Mouse (Mus musculus) heart, postnatal 0 days (tissue): ENCODE measurements at regions not wholly inside any gene's neighbourhood (a gene's known extent, or its start where the extent isn't known, plus 50 kb on each side); places are given as distances from the start of the nearest gene placed in this dataset.

ENCODE experiments used
- ATAC-seq: fragments of 200-750 bp; cut with Nextera tagmentation; 2 replicates; pipeline ENCODE4 v1.8.0; 2017; ENCODE audit warnings: low read depth, moderate number of reproducible peaks, moderate library complexity; ENCODE audit not compliant: insufficient read depth
- DNase-seq: peaks from one replicate; pipeline ENCODE4 v3.0.0-alpha.2; 2016; ENCODE audit warnings: low spot score
- H3K27ac ChIP-seq: fragments of 300-500 bp; sonication (generic); 2 replicates; pipeline ENCODE4 v1.5.1; 2014; ENCODE audit warnings: low read depth, mild to moderate bottlenecking
- H3K27me3 ChIP-seq: fragments of 300-500 bp; sonication (generic); 2 replicates; pipeline ENCODE4 v1.6.1; 2014; ENCODE audit warnings: low read length, mixed read lengths; ENCODE audit not compliant: control insufficient read depth, insufficient read depth
- H3K36me3 ChIP-seq: fragments of 300-500 bp; sonication (generic); replicated peaks from 2 replicates; pipeline ENCODE4 v1.6.1; 2014; ENCODE audit warnings: low read length, mixed read lengths; ENCODE audit not compliant: control insufficient read depth, insufficient read depth
- H3K4me1 ChIP-seq: fragments of 300-500 bp; sonication (generic); 2 replicates; pipeline ENCODE4 v1.6.1; 2014; ENCODE audit warnings: antibody characterized with exemption; ENCODE audit not compliant: control insufficient read depth, insufficient read depth
- H3K4me2 ChIP-seq: fragments of 300-500 bp; sonication (generic); 2 replicates; pipeline ENCODE4 v1.6.1; 2014; ENCODE audit warnings: low read depth, mild to moderate bottlenecking, low read length, moderate library complexity
- H3K4me3 ChIP-seq: fragments of 300-500 bp; sonication (generic); 2 replicates; pipeline ENCODE4 v1.5.1; 2014; ENCODE audit warnings: low read depth, low read length
- H3K9ac ChIP-seq: fragments of 300-500 bp; sonication (generic); replicated peaks from 2 replicates; pipeline ENCODE4 v1.6.1; 2014; ENCODE audit warnings: low read depth, low read length, mixed read lengths
- H3K9me3 ChIP-seq: fragments of 300-500 bp; sonication (generic); replicated peaks from 2 replicates; pipeline ENCODE4 v1.6.1; 2016; ENCODE audit warnings: low read length; ENCODE audit not compliant: control insufficient read depth
- CTCF ChIP-seq: IDR thresholded peaks from 2 replicates; pipeline ENCODE4 v1.5.1; 2016; ENCODE audit warnings: antibody characterized with exemption, control low read depth, low read depth
- EP300 ChIP-seq: IDR thresholded peaks from 2 replicates; pipeline ENCODE4 v1.6.1; 2016; ENCODE audit warnings: antibody characterized with exemption, low read depth
- WGBS: fragments of 180-500 bp; shearing (Covaris S2); extraction: QIAGEN DNeasy Blood & Tissue Kit; methylation state at CpG from one replicate; pipeline ENCODE4 v1.1.7; 2014; 5-methylcytosine and 5-hydroxymethylcytosine counted together

DNA sequence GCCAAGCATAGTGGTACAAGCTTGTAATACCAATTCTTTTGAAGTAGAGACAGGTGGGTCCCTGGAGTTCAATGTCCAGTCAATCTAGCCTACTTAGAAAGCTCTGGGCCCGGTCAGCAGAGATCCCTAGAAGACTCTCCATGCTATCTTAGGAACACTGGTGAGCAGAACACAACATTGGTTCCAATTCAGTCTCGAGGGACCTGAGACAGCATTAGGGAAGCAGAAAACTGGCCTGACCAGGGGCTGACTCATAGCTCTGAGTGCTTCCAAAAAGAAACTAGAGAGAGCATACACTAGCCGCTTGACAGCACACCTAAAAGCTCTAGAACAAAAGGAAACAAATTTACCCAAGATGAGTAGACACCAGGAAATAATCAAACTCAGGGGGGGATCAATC is 484.6 kb upstream of the Arid1b start:
- WGBS, result 65% methylated on average over 3 of the region's 3 CpGs
- no peak overlapping the region for H3K4me3 ChIP-seq

DNA sequence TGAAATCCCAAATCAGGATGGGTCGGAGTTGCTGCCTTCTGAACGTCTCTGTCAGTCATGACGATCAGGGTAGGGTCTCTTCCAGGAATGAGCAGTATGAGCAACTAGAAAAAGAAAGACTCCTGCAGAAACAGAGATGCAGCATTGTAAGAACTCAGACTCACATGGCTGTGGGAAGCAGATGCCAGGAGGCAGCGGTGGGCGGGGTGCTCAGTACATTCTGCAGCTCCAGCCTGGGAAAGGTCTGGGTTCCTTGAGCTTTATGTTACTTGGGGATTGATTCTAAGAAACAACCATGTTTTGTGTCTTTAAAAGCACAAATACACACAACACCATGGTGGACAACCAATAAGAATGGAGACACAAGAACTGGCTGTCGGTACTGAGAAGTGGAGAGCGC is 478.0 kb upstream of the Arid1b start:
- no peak for DNase-seq
- Histone ChIP-seq H3K4me2 (no peak overlapping the region), H3K27ac (no peak overlapping the region), H3K4me1 (no peaks in the 10 kb centered on the region), H3K4me3 (no peak overlapping the region), H3K27me3 (no peaks in the 10 kb centered on the region), H3K9ac (no peak overlapping the region), H3K36me3 (no peaks in the 10 kb centered on the region), H3K9me3 (no peaks in the 10 kb centered on the region)
- WGBS, result 78% methylated on average over 7 of the region's 7 CpGs
- no peak for ATAC-seq
- TF ChIP-seq CTCF, result no peak
- TF ChIP-seq EP300, result no peak

More for the DNA sequence above, 484.6 kb upstream of the Arid1b start:
- H3K4me1 ChIP-seq, result no peaks in the 10 kb centered on the region
- no peak overlapping the region for H3K27ac ChIP-seq
- H3K36me3 ChIP-seq, result no peaks in the 10 kb centered on the region
- H3K4me2 ChIP-seq, result no peak overlapping the region
- H3K27me3 ChIP-seq, result no peaks in the 10 kb centered on the region
- H3K9me3 ChIP-seq, result no peaks in the 10 kb centered on the region
- DNase-seq (no peak), ATAC-seq (no peak)
- TF ChIP-seq CTCF (no peak), EP300 (no peak)
- no peak overlapping the region for H3K9ac ChIP-seq

DNA sequence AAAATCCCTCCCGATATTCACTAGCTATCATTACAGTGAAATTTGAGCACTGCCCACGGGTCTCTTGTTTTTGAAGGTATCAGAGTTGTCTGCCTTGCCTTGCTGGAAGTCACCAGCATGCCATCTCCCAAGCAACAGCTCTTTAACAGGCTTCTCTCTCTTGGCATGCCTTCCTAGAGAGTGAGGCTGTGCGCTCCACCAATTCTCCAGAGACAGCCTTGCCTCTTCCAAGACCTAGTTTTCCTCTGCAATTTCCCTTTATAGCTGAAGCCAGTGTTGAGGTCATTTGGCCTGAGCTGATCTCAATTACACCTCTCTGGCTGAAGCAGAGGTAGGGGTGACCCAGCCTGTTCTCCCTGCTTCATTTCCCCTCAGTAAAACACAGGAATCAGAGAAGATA is 477.3 kb upstream of the Arid1b start:
- Histone ChIP-seq H3K27me3 (no peaks in the 10 kb centered on the region), H3K4me1 (no peaks in the 10 kb centered on the region), H3K36me3 (no peaks in the 10 kb centered on the region), H3K27ac (no peak overlapping the region), H3K4me2 (no peak overlapping the region), H3K4me3 (no peak overlapping the region), H3K9ac (no peak overlapping the region), H3K9me3 (no peaks in the 10 kb centered on the region)
- no peak for TF ChIP-seq CTCF
- TF ChIP-seq EP300, result no peak
- 52% methylated on average over 3 of the region's 3 CpGs for WGBS
- DNase-seq (no peak), ATAC-seq (no peak)

DNA sequence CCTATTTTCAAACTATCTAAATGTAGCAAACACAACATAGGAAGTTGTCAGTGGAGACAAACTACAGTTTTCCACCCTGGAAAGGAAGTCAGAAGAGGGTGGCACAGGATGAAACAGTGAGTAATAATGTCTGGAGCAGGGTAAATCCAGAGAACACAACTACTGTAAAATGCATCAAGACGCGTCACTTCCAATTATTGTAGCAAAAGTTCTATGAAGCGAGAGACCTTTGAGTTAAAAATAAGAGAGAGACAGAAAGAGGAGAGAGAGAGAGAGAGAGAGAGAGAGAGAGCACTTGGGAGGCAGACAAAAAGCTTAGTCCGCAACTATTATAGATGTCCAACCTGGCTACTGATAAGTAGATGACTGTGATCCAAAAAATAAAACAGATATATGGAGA is 473.1 kb upstream of the Arid1b start:
- H3K9me3 ChIP-seq, result no peaks in the 10 kb centered on the region
- no peak for DNase-seq
- no peaks in the 10 kb centered on the region for H3K27me3 ChIP-seq
- H3K4me1 ChIP-seq, result no peaks in the 10 kb centered on the region
- H3K9ac ChIP-seq, result no peak overlapping the region
- TF ChIP-seq EP300, result no peak
- no peak for TF ChIP-seq CTCF
- no peak overlapping the region for H3K4me3 ChIP-seq
- H3K4me2 ChIP-seq, result no peak overlapping the region
- no peak overlapping the region for H3K27ac ChIP-seq
- no peak for ATAC-seq
- no peaks in the 10 kb centered on the region for H3K36me3 ChIP-seq
- WGBS, result 67% methylated on average over 4 of the region's 4 CpGs

GRCm38 (mm10) chr17:4526466-4526865 is 467.7 kb upstream of the Arid1b start:
- Histone ChIP-seq H3K9me3 (no peaks in the 10 kb centered on the region), H3K9ac (no peak overlapping the region), H3K4me2 (no peak overlapping the region), H3K27me3 (no peaks in the 10 kb centered on the region), H3K4me3 (no peak overlapping the region), H3K36me3 (no peaks in the 10 kb centered on the region), H3K4me1 (no peaks in the 10 kb centered on the region), H3K27ac (no peak overlapping the region)
- ATAC-seq (no peak), DNase-seq (no peak)
- TF ChIP-seq EP300, result no peak
- TF ChIP-seq CTCF, result no peak
- WGBS, result 92% methylated on average over 7 of the region's 7 CpGs

GRCm38 (mm10) chr17:4532126-4532525 is 462.0 kb upstream of the Arid1b start:
- H3K4me3 ChIP-seq, result no peak overlapping the region

More at GRCm38 (mm10) chr17:4532126-4532525, 462.0 kb upstream of the Arid1b start:
- H3K27ac ChIP-seq, result no peak overlapping the region
- H3K4me1 ChIP-seq, result no peaks in the 10 kb centered on the region
- H3K36me3 ChIP-seq, result no peaks in the 10 kb centered on the region
- ATAC-seq, result no peak
- WGBS, result 79% methylated on average over 2 of the region's 2 CpGs
- H3K9me3 ChIP-seq, result no peaks in the 10 kb centered on the region
- H3K4me2 ChIP-seq, result no peak overlapping the region
- no peak for TF ChIP-seq EP300
- TF ChIP-seq CTCF, result no peak
- no peak overlapping the region for H3K9ac ChIP-seq
- DNase-seq, result no peak
- no peaks in the 10 kb centered on the region for H3K27me3 ChIP-seq
